Mouse (Mus musculus) kidney, embryonic 14.5 days (tissue): ENCODE results near the gene Draxin. TPM values are rescaled to one million over a fixed set of nuclear protein-coding genes. Genes with fewer than 3 reads are reported as not detected.

Experiments used
- ATAC-seq: fragments of 200-750 bp; cut with Nextera tagmentation; 2 replicates; pipeline ENCODE4 v1.8.0; 2017; ENCODE audit warnings: moderate number of reproducible peaks, mild to moderate bottlenecking, moderate TSS enrichment, moderate library complexity; ENCODE audit not compliant: low FRiP score, low TSS enrichment
- H3K27ac ChIP-seq: fragments of 300-500 bp; sonication (generic); 2 replicates; pipeline ENCODE4 v1.5.1; 2014; ENCODE audit warnings: low read depth, mild to moderate bottlenecking, low read length, moderate library complexity, mixed read lengths
- H3K27me3 ChIP-seq: fragments of 300-500 bp; sonication (generic); 2 replicates; pipeline ENCODE4 v1.6.1; 2014; ENCODE audit warnings: mild to moderate bottlenecking, low read length; ENCODE audit not compliant: control insufficient read depth, insufficient read depth
- H3K36me3 ChIP-seq: fragments of 300-500 bp; sonication (generic); 2 replicates; pipeline ENCODE4 v1.6.1; 2014; ENCODE audit warnings: low read length, mixed read lengths; ENCODE audit not compliant: control insufficient read depth, insufficient read depth
- H3K4me1 ChIP-seq: fragments of 300-500 bp; sonication (generic); 2 replicates; pipeline ENCODE4 v1.6.1; 2014; ENCODE audit warnings: low read length, mixed read lengths; ENCODE audit not compliant: control insufficient read depth, insufficient read depth
- H3K4me2 ChIP-seq: fragments of 300-500 bp; sonication (generic); replicated peaks from 2 replicates; pipeline ENCODE4 v1.6.1; 2014; ENCODE audit warnings: low read depth, mild to moderate bottlenecking, low read length
- H3K4me3 ChIP-seq: fragments of 300-500 bp; sonication (generic); 2 replicates; pipeline ENCODE4 v1.5.1; 2014; ENCODE audit warnings: mild to moderate bottlenecking, low read length
- H3K9ac ChIP-seq: fragments of 300-500 bp; sonication (generic); 2 replicates; pipeline ENCODE4 v1.6.1; 2014; ENCODE audit warnings: low read depth, mild to moderate bottlenecking, low read length, moderate library complexity
- H3K9me3 ChIP-seq: fragments of 300-500 bp; sonication (generic); 2 replicates; pipeline ENCODE4 v1.6.1; 2016; ENCODE audit warnings: low read length; ENCODE audit not compliant: control insufficient read depth
- WGBS: fragments of 180-500 bp; shearing (Covaris S2); extraction: QIAGEN DNeasy Blood & Tissue Kit; methylation state at CpG from one replicate; pipeline ENCODE4 v1.1.7; 2014; 5-methylcytosine and 5-hydroxymethylcytosine counted together
- polyA plus RNA-seq: library from polyadenylated mRNA; unstranded; fragments of >200 nt; fragmentation: Nextera tagmentation; extraction: Ambion mirVana; gene quantifications from 2 replicates; pipeline ENCODE4 v1.2.1, GENCODE M21; 2014

The Draxin gene
- polyA plus RNA-seq, 1 experiment from 2014 or later = 0.80 TPM

- H3K4me2 ChIP-seq = peak overlapping the region; percentile 97
- peaks cover 5% of the 10 kb centered on the region for H3K4me1 ChIP-seq
- H3K4me3 ChIP-seq = peak overlapping the region; percentile 56
- H3K36me3 ChIP-seq = peaks cover 4% of the 10 kb centered on the region; the same call in 1 of the 2 replicates
- no peak for ATAC-seq
- 29% methylated on average over 27 of the region's 27 CpGs for WGBS
- H3K9me3 ChIP-seq = no peaks in the 10 kb centered on the region
- H3K27me3 ChIP-seq = peaks cover 36% of the 10 kb centered on the region
- H3K9ac ChIP-seq = peak overlapping the region; percentile 67
- no peak overlapping the region for H3K27ac ChIP-seq
Measured at GRCm38 (mm10) chr4:148158436-148159348, 28.2 kb upstream of the Draxin start.

GRCm38 (mm10) chr4:148154982-148155381, 24.5 kb upstream of the Draxin start:
- H3K4me2 ChIP-seq = no peak overlapping the region
- H3K9me3 ChIP-seq = no peaks in the 10 kb centered on the region
- peaks cover 5% of the 10 kb centered on the region; the same call in 1 of the 2 replicates for H3K4me1 ChIP-seq
- no peak overlapping the region for H3K4me3 ChIP-seq
- peaks cover 5% of the 10 kb centered on the region for H3K27me3 ChIP-seq
- no peak overlapping the region for H3K9ac ChIP-seq
- no peak overlapping the region for H3K27ac ChIP-seq
- no peak for ATAC-seq
- peaks cover 4% of the 10 kb centered on the region; the same call in 1 of the 2 replicates for H3K36me3 ChIP-seq
- WGBS = 62% methylated on average over 3 of the region's 3 CpGs

- Histone ChIP-seq H3K9me3 (no peaks in the 10 kb centered on the region), H3K36me3 (peaks cover 4% of the 10 kb centered on the region; the same call in 1 of the 2 replicates), H3K4me3 (no peak overlapping the region), H3K9ac (no peak overlapping the region), H3K4me1 (peaks cover 14% of the 10 kb centered on the region), H3K27ac (no peak overlapping the region), H3K27me3 (peaks cover 5% of the 10 kb centered on the region), H3K4me2 (no peak overlapping the region)
- 89% methylated on average over 4 of the region's 4 CpGs for WGBS
- no peak for ATAC-seq
Measured at GRCm38 (mm10) chr4:148154006-148154405, 23.5 kb upstream of the Draxin start.

GRCm38 (mm10) chr4:148152547-148152946, 22.0 kb upstream of the Draxin start:
- 88% methylated on average over 5 of the region's 5 CpGs for WGBS
- Histone ChIP-seq H3K4me2 (no peak overlapping the region), H3K27ac (no peak overlapping the region), H3K36me3 (peaks cover 4% of the 10 kb centered on the region; the same call in 1 of the 2 replicates), H3K4me3 (no peak overlapping the region), H3K9me3 (no peaks in the 10 kb centered on the region), H3K27me3 (no peaks in the 10 kb centered on the region), H3K9ac (0 out of 2 replicates have a peak overlapping the region, but pooled peaks have one; percentile 73), H3K4me1 (peaks cover 9% of the 10 kb centered on the region)
- ATAC-seq = no peak

- Histone ChIP-seq H3K9me3 (no peaks in the 10 kb centered on the region), H3K36me3 (peaks cover 4% of the 10 kb centered on the region; the same call in 1 of the 2 replicates), H3K4me1 (peaks cover 9% of the 10 kb centered on the region), H3K9ac (peak within 1 kb of the TSS; percentile 73), H3K4me2 (peak within 1 kb of the TSS; percentile 95), H3K27ac (peak within 1 kb of the TSS; percentile 59; the same call in 1 of the 2 replicates), H3K27me3 (no peaks in the 10 kb centered on the region), H3K4me3 (peak within 1 kb of the TSS; percentile 54)
- ATAC-seq = peak; percentile 84
- under 1% methylated on average over 36 of the region's 67 CpGs for whole genome bisulfite sequencing
Measured at GRCm38 (mm10) chr4:148151267-148152168, 21.0 kb upstream of the Draxin start, which contains the start of gene Fbxo6. Fbxo6 (minus strand) TSS chr4:148152140.

GRCm38 (mm10) chr4:148150953-148151266, 20.4 kb upstream of the Draxin start:
- 16% methylated on average over 3 of the region's 3 CpGs for WGBS
- ATAC-seq = no peak
- Histone ChIP-seq H3K9ac (peak overlapping the region; percentile 73; the same call in 1 of the 2 replicates), H3K4me1 (peaks cover 9% of the 10 kb centered on the region), H3K27ac (no peak overlapping the region), H3K27me3 (no peaks in the 10 kb centered on the region), H3K9me3 (no peaks in the 10 kb centered on the region), H3K36me3 (peaks cover 7% of the 10 kb centered on the region; the same call in 1 of the 2 replicates), H3K4me3 (peak overlapping the region; percentile 54), H3K4me2 (peak overlapping the region; percentile 95)

- Histone ChIP-seq H3K4me2 (no peak overlapping the region), H3K36me3 (peaks cover 12% of the 10 kb centered on the region; the same call in 1 of the 2 replicates)
Measured at GRCm38 (mm10) chr4:148150242-148150641, 19.7 kb upstream of the Draxin start.

GRCm38 (mm10) chr4:148149540-148149939, 19.0 kb upstream of the Draxin start:
- H3K4me2 ChIP-seq = no peak overlapping the region; the same call in 1 of the 2 replicates
- peak overlapping the region; percentile 34; the same call in 1 of the 2 replicates for H3K9ac ChIP-seq
- no peak for ATAC-seq

More at GRCm38 (mm10) chr4:148150242-148150641, 19.7 kb upstream of the Draxin start:
- Histone ChIP-seq H3K4me3 (no peak overlapping the region), H3K9ac (no peak overlapping the region), H3K27ac (peak overlapping the region; percentile 43; the same call in 1 of the 2 replicates), H3K9me3 (no peaks in the 10 kb centered on the region), H3K4me1 (peaks cover 9% of the 10 kb centered on the region), H3K27me3 (no peaks in the 10 kb centered on the region)
- no peak for ATAC-seq
- WGBS = 11% methylated on average over 7 of the region's 7 CpGs

More at GRCm38 (mm10) chr4:148149540-148149939, 19.0 kb upstream of the Draxin start:
- H3K9me3 ChIP-seq = no peaks in the 10 kb centered on the region
- no peak overlapping the region for H3K4me3 ChIP-seq
- no peaks in the 10 kb centered on the region for H3K27me3 ChIP-seq
- H3K36me3 ChIP-seq = peaks cover 15% of the 10 kb centered on the region; the same call in 1 of the 2 replicates
- 31% methylated on average over 12 of the region's 12 CpGs for WGBS
- H3K27ac ChIP-seq = peak overlapping the region; percentile 42; the same call in 1 of the 2 replicates
- peaks cover 9% of the 10 kb centered on the region for H3K4me1 ChIP-seq
